Mouse (Mus musculus): ENCODE measurements around the gene Frmd8.

Gene Frmd8

DNA sequence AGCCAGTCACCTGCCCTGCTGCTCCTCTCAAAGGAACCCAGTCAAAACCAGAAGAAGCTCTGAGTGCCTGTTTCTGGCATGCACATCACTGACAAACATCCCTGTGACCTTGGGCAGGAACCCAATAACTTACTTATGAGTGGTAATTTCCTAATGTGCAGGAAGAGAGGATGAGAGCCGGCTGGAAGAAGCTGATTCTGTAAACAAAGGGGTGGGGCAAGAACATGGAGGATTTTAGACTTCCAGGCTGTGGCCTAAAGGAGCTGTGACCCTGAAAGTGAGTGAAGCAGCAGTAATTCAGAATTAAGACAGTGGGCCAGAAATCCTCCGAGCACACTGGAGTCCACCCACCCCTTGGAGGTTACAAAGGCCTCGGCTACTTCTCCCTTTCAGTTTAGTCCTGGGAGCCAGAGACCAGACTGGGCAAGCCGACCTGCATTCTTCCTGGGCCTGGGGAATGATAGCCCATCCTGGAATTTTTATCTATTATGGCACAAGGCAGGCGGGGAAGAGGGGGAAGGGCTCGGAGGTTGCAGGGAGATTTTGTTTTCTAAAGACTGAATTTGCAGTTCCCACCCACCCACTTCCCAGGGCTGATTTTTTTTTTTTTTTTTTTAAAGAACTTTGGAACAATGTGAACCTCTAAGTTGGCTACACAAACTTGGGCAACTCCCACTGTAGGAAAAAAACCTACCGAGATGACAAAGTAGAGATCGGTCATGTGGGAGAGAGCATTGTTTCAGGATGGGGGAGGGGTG lies 68.8 kb downstream of the Frmd8 start:
- DNase-seq, result no peak

DNA sequence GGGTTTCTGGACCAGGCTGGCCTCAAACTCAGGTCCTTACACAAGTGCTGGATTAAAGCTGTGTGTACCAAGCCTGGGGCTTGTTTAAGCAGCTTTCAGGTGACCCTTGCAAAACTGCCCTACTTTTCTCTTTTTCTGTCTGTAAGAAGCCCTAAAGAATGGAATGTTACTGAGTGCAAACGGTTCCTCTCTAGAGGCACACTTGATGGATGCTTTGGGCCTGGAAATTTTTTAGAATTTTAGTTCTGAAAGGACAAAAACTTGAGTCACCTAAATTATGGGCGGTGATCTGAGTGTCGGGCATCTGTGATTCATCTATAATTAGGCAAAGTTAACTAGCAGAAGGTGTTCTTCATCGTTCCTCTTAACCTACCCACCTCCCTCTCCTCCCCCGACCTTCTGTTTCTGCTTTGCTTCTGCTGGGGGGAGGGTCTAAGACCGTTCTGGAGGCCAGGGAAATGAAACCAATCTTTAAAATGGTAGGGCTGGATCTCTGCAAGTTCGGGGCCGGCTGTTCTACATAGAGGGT lies 70.6 kb downstream of the Frmd8 start:
- DNase-seq, result no peak

GRCm38 (mm10) chr19:5803881-5804279 lies 71.2 kb downstream of the Frmd8 start:
- DNase-seq, result no peak

GRCm38 (mm10) chr19:5803041-5803880 lies 71.8 kb downstream of the Frmd8 start:
- DNase-seq, result peak; percentile 98

DNA sequence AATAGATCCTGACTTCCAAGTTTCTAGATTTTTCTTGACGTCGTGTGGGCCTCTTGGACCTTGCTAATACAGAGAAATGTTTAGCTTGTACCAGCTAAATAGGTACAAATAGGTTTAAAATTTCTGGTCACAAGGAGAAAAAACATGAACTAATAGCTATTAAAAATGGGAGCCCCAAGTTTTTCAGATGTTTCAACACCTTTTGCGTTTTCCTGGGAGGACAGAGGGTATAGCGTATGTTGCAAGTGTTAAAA lies 72.4 kb downstream of the Frmd8 start:
- no peak for DNase-seq

DNA sequence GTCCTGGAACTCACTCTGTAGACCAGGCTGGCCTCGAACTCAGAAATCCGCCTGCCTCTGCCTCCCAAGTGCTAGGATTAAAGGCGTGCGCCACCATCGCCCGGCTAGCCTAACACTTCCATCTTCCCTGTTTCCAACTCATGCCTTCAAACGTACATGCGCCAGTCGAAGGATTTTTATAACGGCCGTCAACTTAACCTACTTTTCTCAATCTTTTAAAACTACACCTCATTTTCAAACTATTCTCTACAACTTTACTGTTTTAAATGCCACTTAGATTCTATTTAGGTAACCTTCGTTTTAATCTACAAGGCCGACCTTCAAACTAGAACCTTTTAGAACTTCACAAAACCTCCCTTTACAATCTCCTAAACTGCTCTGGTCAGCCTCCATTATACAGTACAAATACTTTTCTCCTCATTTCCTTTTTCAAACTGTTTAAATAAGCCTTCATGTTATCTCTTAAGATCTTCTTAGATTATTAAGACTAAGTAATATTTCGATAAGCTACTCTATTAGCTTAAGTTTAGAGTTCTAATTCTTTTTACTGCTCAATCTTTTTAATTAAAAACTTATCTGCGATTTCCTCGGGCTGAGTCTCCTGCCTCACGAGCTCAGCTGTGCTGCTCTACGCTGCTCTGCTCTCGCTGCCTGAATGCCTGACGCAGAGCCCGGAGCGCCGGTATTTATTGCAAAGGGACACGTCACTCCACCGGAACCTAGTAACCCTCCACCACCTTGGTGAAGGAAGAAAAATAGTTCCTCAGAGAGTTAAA lies 72.9 kb downstream of the Frmd8 start:
- DNase-seq, result peak; percentile 98

DNA sequence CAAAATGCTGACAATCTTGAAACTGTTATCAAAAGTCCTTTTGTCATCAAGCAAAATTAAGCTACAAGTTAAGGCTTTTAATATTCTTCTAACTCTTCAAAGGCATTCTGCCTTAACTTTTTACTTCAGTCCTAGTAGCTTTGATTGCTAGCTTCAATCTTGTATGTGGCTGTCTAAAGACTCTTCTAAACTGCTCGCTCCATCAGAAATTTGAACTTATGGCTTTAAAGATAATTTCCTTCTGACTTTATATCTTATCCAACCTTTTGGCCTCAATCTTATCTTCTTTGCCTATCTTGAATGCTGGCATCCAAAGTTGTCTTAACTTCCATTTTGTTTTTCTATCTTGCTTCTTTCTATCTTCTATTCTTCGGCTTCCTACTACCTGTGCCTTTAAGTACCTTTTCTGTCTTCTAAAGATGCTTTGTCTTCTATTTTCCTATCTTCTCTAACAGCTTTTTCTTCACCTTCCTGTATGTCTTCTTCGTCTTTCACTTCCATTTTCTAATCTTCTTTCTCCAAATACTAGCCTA lies 73.6 kb downstream of the Frmd8 start:
- no peak for DNase-seq

DNA sequence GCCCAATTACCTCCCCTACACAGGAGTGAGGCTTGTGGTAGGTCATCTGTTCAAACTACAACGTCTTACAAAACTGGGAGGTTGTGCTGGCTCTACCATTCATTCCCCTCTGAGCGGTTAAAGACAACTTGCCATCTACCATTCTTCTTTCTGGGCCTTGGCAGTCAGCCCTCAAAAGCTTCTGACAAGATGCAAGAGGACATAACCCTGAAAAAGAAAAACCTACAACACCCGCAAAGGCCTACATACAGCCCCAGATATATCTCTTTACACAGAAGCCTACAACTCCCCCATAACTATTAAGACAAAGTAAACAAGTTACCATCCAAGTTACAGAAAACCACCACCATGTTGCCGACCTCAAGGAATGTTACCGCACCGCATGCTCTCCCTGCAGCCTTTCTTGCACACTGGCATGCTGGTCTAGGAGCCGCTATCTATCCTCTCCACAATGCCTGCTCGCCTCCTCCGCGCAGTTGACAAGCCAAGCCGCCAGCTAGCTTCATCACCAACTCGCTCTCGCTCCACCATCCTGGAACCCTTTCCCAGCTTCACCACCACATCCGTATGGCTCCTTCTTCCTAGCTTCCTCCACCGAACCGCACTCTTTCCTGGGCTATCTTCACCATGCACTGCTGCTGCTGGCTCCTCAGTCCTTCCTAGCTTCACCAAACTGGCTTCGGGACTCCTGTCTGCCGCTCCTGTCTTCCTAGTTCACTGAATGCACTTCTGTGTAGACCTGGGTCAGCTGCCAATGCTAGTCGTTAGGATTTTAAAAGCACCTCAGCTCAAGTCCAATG lies 74.2 kb downstream of the Frmd8 start:
- no peak for DNase-seq

GRCm38 (mm10) chr19:5800350-5800631 lies 74.8 kb downstream of the Frmd8 start:
- no peak for DNase-seq
